Mouse (Mus musculus) MEL (cell line): ENCODE measurements at regions not wholly inside any gene's neighbourhood (a gene's known extent, or its start where the extent isn't known, plus 50 kb on each side); places are given as distances from the start of the nearest gene placed in this dataset.

ENCODE experiments used
- CTCF ChIP-seq, 3 experiments: IDR thresholded peaks in 2 of 3; conservative IDR thresholded peaks in 1 of 3; 2 replicates each; pipeline ENCODE4 v1.5.1; 2011 to 2012; ENCODE audit warnings: low read length in 3 of 3, low read depth in 2 of 3, mild to moderate bottlenecking in 2 of 3, improper control_type of control experiment in 1 of 3, inconsistent platforms in 1 of 3, mixed read lengths in 1 of 3, moderate library complexity in 1 of 3; ENCODE audit not compliant: control insufficient read depth in 1 of 3, insufficient read depth in 1 of 3, poor library complexity in 1 of 3, severe bottlenecking in 1 of 3
- MAX ChIP-seq: IDR thresholded peaks from 2 replicates; pipeline ENCODE4 v1.6.1; 2011; ENCODE audit warnings: low read length, improper control_type of control experiment
- POLR2A ChIP-seq, 2 experiments: IDR thresholded peaks; 2 replicates each; pipeline ENCODE4 v1.6.1; 2011 to 2012; ENCODE audit warnings: low read length in 2 of 2, mild to moderate bottlenecking in 2 of 2, control low read depth in 1 of 2, improper control_type of control experiment in 1 of 2, low read depth in 1 of 2, moderate library complexity in 1 of 2; ENCODE audit not compliant: control insufficient read depth in 1 of 2, insufficient read depth in 1 of 2, poor library complexity in 1 of 2

DNA sequence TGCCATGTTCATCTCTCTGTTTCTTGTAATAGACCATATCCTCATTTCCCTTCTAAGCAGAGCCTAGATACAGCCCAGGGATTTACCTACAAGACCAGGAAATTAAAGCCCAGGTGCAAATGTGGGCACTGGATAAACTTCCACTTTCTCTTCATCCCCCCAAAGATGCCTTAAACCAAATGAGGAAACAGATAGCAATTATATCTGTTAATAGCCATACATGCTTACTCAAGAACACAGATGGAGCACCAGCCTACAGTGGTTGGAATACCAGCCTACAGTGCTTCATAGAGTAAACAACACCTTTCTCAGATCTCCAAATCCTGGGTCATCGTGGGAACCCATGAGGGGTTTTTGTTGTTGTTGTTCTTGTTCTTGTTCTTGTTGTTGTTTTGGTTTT, 141.5 kb downstream of the Dhx15 start:
- no peak for TF ChIP-seq CTCF (IDR thresholded peaks at IDR 0.05 in 2 of 3, conservative IDR thresholded peaks at IDR 0.05 in 1 of 3; ENCODE audit: control insufficient read depth in 1 of 3, insufficient read depth in 1 of 3, low read depth in 2 of 3, low read length in 3 of 3, poor library complexity in 1 of 3, severe bottlenecking in 1 of 3)
- TF ChIP-seq MAX = no peak
- no peak for TF ChIP-seq POLR2A (IDR thresholded peaks at IDR 0.05; ENCODE audit: control insufficient read depth in 1 of 2, insufficient read depth in 1 of 2, low read depth in 1 of 2, low read length in 2 of 2, poor library complexity in 1 of 2)
